In genomic region chrX:58166184-58166904, GRCm38 (mm10) we compare ENCODE assay signal across 30 mouse cellular contexts.
DNase-seq lines count a peak whose midpoint lies in the region; ATAC-seq lines count a peak whose summit lies in the region.
"Had no signal": no experiment of that assay in that cellular context is flagged by ENCODE, and none has a peak within 500 bp of the region (broad histone marks: within the 10 kb centered on the region; RNA-seq: fewer than 3 reads in every experiment).

No protein-coding gene starts in this region.

- H3K27ac ChIP-seq in liver, embryonic 12.5 days = no peak overlapping the region
- H3K27ac ChIP-seq: embryonic facial prominence, embryonic 12.5 days; hindbrain, embryonic 12.5 days; kidney, postnatal 0 days; midbrain, embryonic 12.5 days; neural tube, embryonic 15.5 days had no signal

- no peak overlapping the region for H3K4me2 ChIP-seq in liver, embryonic 12.5 days
- H3K4me2 ChIP-seq: embryonic facial prominence, embryonic 12.5 days; heart, embryonic 12.5 days; hindbrain, embryonic 12.5 days; midbrain, embryonic 12.5 days; neural tube, embryonic 15.5 days had no signal

- no peak for ATAC-seq in liver, embryonic 12.5 days
- ATAC-seq: forebrain, embryonic 14.5 days; intestine, postnatal 0 days; liver, postnatal 0 days; Patski had no signal

- no peaks in the 10 kb centered on the region for H3K9me3 ChIP-seq in liver, embryonic 12.5 days (replicated peaks)
- H3K9me3 ChIP-seq: embryonic facial prominence, embryonic 12.5 days; heart, embryonic 12.5 days; hindbrain, embryonic 12.5 days; midbrain, embryonic 12.5 days; neural tube, embryonic 15.5 days had no signal

- intact Hi-C loops in left cerebral cortex, postnatal 25 days (cut with DNase I) = no loop called here

- no peak overlapping the region for H3K9ac ChIP-seq in liver, embryonic 12.5 days
- H3K9ac ChIP-seq: embryonic facial prominence, embryonic 12.5 days; heart, embryonic 12.5 days; hindbrain, embryonic 12.5 days; liver, postnatal 0 days; midbrain, embryonic 12.5 days; neural tube, embryonic 15.5 days had no signal

- H3K4me1 ChIP-seq in liver, embryonic 12.5 days = no peaks in the 10 kb centered on the region
- H3K4me1 ChIP-seq: embryonic facial prominence, embryonic 12.5 days; heart, embryonic 12.5 days; hindbrain, embryonic 12.5 days; midbrain, embryonic 12.5 days; neural tube, embryonic 15.5 days had no signal

- no peak overlapping the region for H3K4me3 ChIP-seq in liver, embryonic 12.5 days
- H3K4me3 ChIP-seq: embryonic facial prominence, embryonic 12.5 days; erythroblast, embryonic 14.5 days; heart, embryonic 12.5 days; hindbrain, embryonic 12.5 days; midbrain, embryonic 12.5 days; neural tube, embryonic 15.5 days had no signal

- H3K36me3 ChIP-seq in liver, embryonic 12.5 days = no peaks in the 10 kb centered on the region
- H3K36me3 ChIP-seq: embryonic facial prominence, embryonic 12.5 days; G1E; heart, embryonic 12.5 days; hindbrain, embryonic 12.5 days; midbrain, embryonic 12.5 days; neural tube, embryonic 15.5 days had no signal

- H3K27me3 ChIP-seq in liver, embryonic 12.5 days (replicated peaks) = no peaks in the 10 kb centered on the region
- H3K27me3 ChIP-seq: CH12.LX; embryonic facial prominence, embryonic 12.5 days; heart, embryonic 12.5 days; hindbrain, embryonic 12.5 days; midbrain, embryonic 12.5 days; neural tube, embryonic 15.5 days had no signal

- WGBS in liver, embryonic 12.5 days (ENCODE audit: insufficient replicate concordance) = 63% methylated on average over 12 of the region's 12 CpGs

- peak; percentile 10 to 25 for DNase-seq in frontal cortex, adult 2 months (ENCODE audit: extremely low spot score in 1 of 2, low spot score in 1 of 2)
- no peak for DNase-seq in frontal cortex, postnatal 25 days (ENCODE audit: low spot score in 2 of 2)
- DNase-seq in liver = peak; percentile 3
- peak; percentile 6 to 53 for DNase-seq in left cerebral cortex, postnatal 25 days (ENCODE audit: low spot score in 2 of 2)
- DNase-seq in right cerebral cortex, postnatal 14 days = peak; percentile 12
- no peak for DNase-seq in embryo, embryonic 10 days (ENCODE audit: low spot score)
- DNase-seq: adrenal gland, postnatal 36 days; B cell, adult 2 months; cerebellum, adult 11-12 months; gastrocnemius, postnatal 14 days; heart, adult 18-20 months; heart, postnatal 10 days; layer of hippocampus, adult 9-11 months; liver, postnatal 0 days; lung, postnatal 10 days; thymus, adult 2 months; thymus, postnatal 4 days had no signal

Comparison
In these comparisons a context has a peak if more than half of its experiments do, and no peak if none do; other contexts are left out.
1. DNase-seq: peak in frontal cortex, adult 2 months (2 of 2), liver (single experiment), left cerebral cortex, postnatal 25 days (2 of 2) and right cerebral cortex, postnatal 14 days (single experiment); none in frontal cortex, postnatal 25 days (0 of 2) and embryo, embryonic 10 days (single experiment).